Mouse (Mus musculus) lung, embryonic 14.5 days (tissue): ENCODE measurements around the gene Dgki. TPM values are rescaled to one million over a fixed set of nuclear protein-coding genes. Genes with fewer than 3 reads are reported as not detected.

Source experiments
- ATAC-seq: fragments of 200-750 bp; cut with Nextera tagmentation; 2 replicates; pipeline ENCODE4 v1.8.0; 2017; ENCODE audit warnings: mild to moderate bottlenecking, moderate TSS enrichment, moderate library complexity; ENCODE audit not compliant: insufficient read depth
- DNase-seq: peaks from one replicate; pipeline ENCODE4 v3.0.0-alpha.2; 2015
- H3K27ac ChIP-seq: fragments of 300-500 bp; sonication (generic); 2 replicates; pipeline ENCODE4 v1.5.1; 2014; ENCODE audit warnings: low read depth, mild to moderate bottlenecking, moderate library complexity
- H3K27me3 ChIP-seq: fragments of 300-500 bp; sonication (generic); 2 replicates; pipeline ENCODE4 v1.6.1; 2014; ENCODE audit warnings: low read length, control low read depth; ENCODE audit not compliant: insufficient read depth
- H3K36me3 ChIP-seq: fragments of 300-500 bp; sonication (generic); 2 replicates; pipeline ENCODE4 v1.6.1; 2014; ENCODE audit warnings: control low read depth; ENCODE audit not compliant: insufficient read depth
- H3K4me1 ChIP-seq: fragments of 300-500 bp; sonication (generic); 2 replicates; pipeline ENCODE4 v1.6.1; 2014; ENCODE audit warnings: antibody characterized with exemption, control low read depth; ENCODE audit not compliant: insufficient read depth
- H3K4me2 ChIP-seq: fragments of 300-500 bp; sonication (generic); 2 replicates; pipeline ENCODE4 v1.6.1; 2014; ENCODE audit warnings: mild to moderate bottlenecking
- H3K4me3 ChIP-seq: fragments of 300-500 bp; sonication (generic); 2 replicates; pipeline ENCODE4 v1.5.1; 2014; ENCODE audit warnings: low read depth, low read length
- H3K9ac ChIP-seq: fragments of 300-500 bp; sonication (generic); 2 replicates; pipeline ENCODE4 v1.6.1; 2014
- H3K9me3 ChIP-seq: fragments of 300-500 bp; sonication (generic); 2 replicates; pipeline ENCODE4 v1.6.1; 2016; ENCODE audit warnings: low read depth, low read length, control low read depth
- CTCF ChIP-seq: IDR thresholded peaks from 2 replicates; pipeline ENCODE4 v1.5.1; 2016; ENCODE audit warnings: antibody characterized with exemption, low read depth
- WGBS: fragments of 180-500 bp; shearing (Covaris S2); extraction: QIAGEN DNeasy Blood & Tissue Kit; methylation state at CpG from one replicate; pipeline ENCODE4 v1.1.7; 2014; 5-methylcytosine and 5-hydroxymethylcytosine counted together
- polyA plus RNA-seq: library from polyadenylated mRNA; unstranded; fragments of >200 nt; fragmentation: Nextera tagmentation; extraction: Ambion mirVana; gene quantifications from 2 replicates; pipeline ENCODE4 v1.2.1, GENCODE M21; 2014

Gene Dgki
- polyA plus RNA-seq, 1 experiment from 2014 or later, result 0.46 TPM

- H3K36me3 ChIP-seq, result no peaks in the 10 kb centered on the region
- 0 out of 2 replicates have a peak, but pooled peaks cover 4% of the 10 kb centered on the region for H3K4me1 ChIP-seq
- no peak overlapping the region for H3K4me3 ChIP-seq
- WGBS, result 46% methylated on average over 8 of the region's 8 CpGs
- no peak overlapping the region for H3K9ac ChIP-seq
- H3K27me3 ChIP-seq, result peaks cover 53% of the 10 kb centered on the region
- no peaks in the 10 kb centered on the region for H3K9me3 ChIP-seq
- no peak overlapping the region for H3K27ac ChIP-seq
- ATAC-seq, result no peak
- no peak for DNase-seq
- no peak for TF ChIP-seq CTCF
- H3K4me2 ChIP-seq, result no peak overlapping the region
Observed at GRCm38 (mm10) chr6:37297744-37298482, 2.1 kb downstream of the Dgki start.

DNA sequence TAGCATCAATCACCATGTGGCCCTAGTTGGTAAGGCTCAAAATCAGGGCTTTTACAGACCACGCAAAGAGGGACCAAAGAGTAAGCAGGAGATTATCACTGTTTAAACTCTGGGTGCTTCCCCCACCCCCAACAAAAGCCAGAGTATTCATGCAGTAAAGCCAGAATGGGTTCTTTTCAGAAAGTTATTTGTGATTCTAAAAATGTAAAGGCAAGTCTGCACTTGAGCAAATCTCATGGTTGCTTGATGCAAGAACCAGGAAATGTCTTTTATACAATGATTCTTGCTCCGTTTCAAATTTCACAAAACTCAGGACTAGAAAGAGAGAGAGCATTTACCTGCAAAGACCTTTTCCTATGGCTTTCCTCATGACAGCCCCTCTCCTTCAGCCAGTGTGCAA lies 7.9 kb downstream of the Dgki start:
- no peak overlapping the region for H3K4me3 ChIP-seq
- TF ChIP-seq CTCF, result no peak
- ATAC-seq (no peak), DNase-seq (no peak)
- no peak overlapping the region for H3K4me2 ChIP-seq
- H3K9ac ChIP-seq, result no peak overlapping the region
- H3K4me1 ChIP-seq, result no peaks in the 10 kb centered on the region
- no peaks in the 10 kb centered on the region for H3K36me3 ChIP-seq
- no peaks in the 10 kb centered on the region for H3K9me3 ChIP-seq
- WGBS, result 66% methylated on average over 2 of the region's 2 CpGs
- H3K27me3 ChIP-seq, result peaks cover 3% of the 10 kb centered on the region; the same call in 1 of the 2 replicates
- H3K27ac ChIP-seq, result no peak overlapping the region

DNA sequence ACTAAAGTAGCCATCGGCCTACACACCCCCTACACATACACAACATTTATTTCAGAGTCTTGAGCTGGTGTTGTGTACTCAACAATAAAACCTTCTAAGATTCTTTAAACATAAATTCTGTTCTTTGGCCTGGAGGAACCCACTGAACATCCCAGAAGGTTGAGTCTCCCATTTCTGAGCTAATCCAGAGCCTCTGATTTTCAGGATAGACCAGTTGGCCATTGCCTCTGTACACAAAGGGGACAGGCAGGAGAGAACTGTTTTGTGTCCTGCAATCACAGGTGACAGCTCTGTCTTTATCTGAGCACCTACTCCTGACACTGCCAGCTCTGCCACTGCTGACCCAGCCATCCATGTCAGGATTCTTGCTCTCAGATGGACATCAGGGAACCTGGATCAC lies 8.8 kb downstream of the Dgki start:
- 88% methylated on average over 1 of the region's 1 CpGs for WGBS

GRCm38 (mm10) chr6:37290691-37291090 lies 9.3 kb downstream of the Dgki start:
- WGBS, result 93% methylated on average over 3 of the region's 3 CpGs
- Histone ChIP-seq H3K9ac (no peak overlapping the region), H3K27ac (no peak overlapping the region), H3K4me2 (no peak overlapping the region), H3K9me3 (no peaks in the 10 kb centered on the region), H3K27me3 (no peaks in the 10 kb centered on the region), H3K4me3 (no peak overlapping the region), H3K36me3 (no peaks in the 10 kb centered on the region), H3K4me1 (no peaks in the 10 kb centered on the region)
- no peak for ATAC-seq
- DNase-seq, result no peak
- no peak for TF ChIP-seq CTCF

More for the DNA sequence above, 8.8 kb downstream of the Dgki start:
- no peaks in the 10 kb centered on the region for H3K27me3 ChIP-seq
- H3K27ac ChIP-seq, result no peak overlapping the region
- no peak overlapping the region for H3K4me3 ChIP-seq
- no peak overlapping the region for H3K9ac ChIP-seq
- ATAC-seq (no peak), DNase-seq (no peak)
- no peak overlapping the region for H3K4me2 ChIP-seq
- no peaks in the 10 kb centered on the region for H3K9me3 ChIP-seq
- no peaks in the 10 kb centered on the region for H3K36me3 ChIP-seq
- H3K4me1 ChIP-seq, result no peaks in the 10 kb centered on the region
- no peak for TF ChIP-seq CTCF

GRCm38 (mm10) chr6:37286134-37286533 lies 13.8 kb downstream of the Dgki start:
- DNase-seq (no peak), ATAC-seq (no peak)
- no peak for TF ChIP-seq CTCF
- 84% methylated on average over 4 of the region's 4 CpGs for WGBS
- H3K36me3 ChIP-seq, result no peaks in the 10 kb centered on the region
- no peak overlapping the region for H3K4me2 ChIP-seq
- H3K4me3 ChIP-seq, result no peak overlapping the region
- H3K4me1 ChIP-seq, result no peaks in the 10 kb centered on the region
- H3K27ac ChIP-seq, result no peak overlapping the region
- no peak overlapping the region for H3K9ac ChIP-seq
- H3K27me3 ChIP-seq, result no peaks in the 10 kb centered on the region
- no peaks in the 10 kb centered on the region for H3K9me3 ChIP-seq

DNA sequence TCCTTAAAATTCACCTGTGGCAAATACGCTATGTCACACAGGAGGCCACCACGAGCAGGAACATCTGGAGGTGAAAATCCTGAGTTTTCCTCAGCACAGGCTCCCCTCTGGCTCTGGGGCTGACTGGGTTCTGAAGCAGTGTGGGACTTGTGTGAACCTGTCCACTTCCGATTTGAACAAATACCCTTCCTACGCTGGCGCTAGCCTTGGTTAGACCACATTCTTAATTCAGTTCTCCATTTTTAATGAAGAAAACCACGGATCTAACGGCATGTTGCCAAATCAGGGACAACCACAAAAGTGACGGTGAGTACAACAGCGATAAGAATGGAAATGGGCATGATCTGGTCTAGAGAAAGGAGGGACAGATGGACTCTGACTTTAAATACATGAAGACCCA lies 15.1 kb downstream of the Dgki start:
- H3K27ac ChIP-seq, result no peak overlapping the region
- H3K4me1 ChIP-seq, result no peaks in the 10 kb centered on the region
- H3K9ac ChIP-seq, result no peak overlapping the region
- H3K4me2 ChIP-seq, result no peak overlapping the region
- H3K9me3 ChIP-seq, result no peaks in the 10 kb centered on the region
- H3K4me3 ChIP-seq, result no peak overlapping the region
- WGBS, result 90% methylated on average over 9 of the region's 9 CpGs
- DNase-seq (no peak), ATAC-seq (no peak)
- H3K36me3 ChIP-seq, result no peaks in the 10 kb centered on the region
- TF ChIP-seq CTCF, result no peak
- H3K27me3 ChIP-seq, result no peaks in the 10 kb centered on the region

DNA sequence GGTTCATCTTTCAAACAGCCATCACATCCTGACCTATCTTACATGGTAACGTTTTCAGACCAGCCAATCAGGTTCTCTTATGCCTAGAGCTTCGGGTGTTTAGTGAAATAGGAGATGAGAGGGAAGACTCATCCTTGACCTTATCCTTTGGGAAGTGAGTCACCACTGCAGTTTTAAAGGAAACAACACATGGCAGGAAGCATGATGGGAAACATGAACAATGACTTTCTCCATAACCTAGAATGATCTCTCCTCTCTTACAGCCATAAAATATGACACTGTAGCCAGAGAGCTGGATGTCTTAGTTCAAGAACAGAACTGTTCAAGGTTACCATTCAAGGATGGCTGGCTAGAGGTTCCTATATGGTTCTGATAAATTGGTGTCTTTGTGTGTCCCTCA lies 16.6 kb downstream of the Dgki start:
- Histone ChIP-seq H3K27ac (no peak overlapping the region), H3K36me3 (no peaks in the 10 kb centered on the region), H3K9ac (no peak overlapping the region), H3K4me1 (no peaks in the 10 kb centered on the region), H3K27me3 (no peaks in the 10 kb centered on the region), H3K4me2 (no peak overlapping the region), H3K4me3 (no peak overlapping the region), H3K9me3 (no peaks in the 10 kb centered on the region)
- TF ChIP-seq CTCF, result no peak
- DNase-seq, result no peak
- 21% methylated on average over 2 of the region's 2 CpGs for WGBS
- no peak for ATAC-seq
